Mouse (Mus musculus) stomach, postnatal 0 days (tissue): ENCODE results near the gene Itga3.
A peak's percentile ranks its signal among the peaks of the same experiment; 100 is the strongest.

ENCODE experiments used
- CTCF ChIP-seq: IDR thresholded peaks from 2 replicates; pipeline ENCODE4 v1.5.1; 2016; ENCODE audit warnings: antibody characterized with exemption, low read depth, mild to moderate bottlenecking, moderate library complexity
- EP300 ChIP-seq: optimal IDR thresholded peaks from 2 replicates; pipeline ENCODE3; 2016; ENCODE audit warnings: antibody characterized with exemption

GRCm38 (mm10) chr11:95075197-95076040, 1.2 kb downstream of the Itga3 start:
- TF ChIP-seq CTCF, result peak; percentile 49
- no peak for TF ChIP-seq EP300
